Mouse (Mus musculus) intestine, postnatal 0 days (tissue): ENCODE measurements at regions not wholly inside any gene's neighbourhood (a gene's known extent, or its start where the extent isn't known, plus 50 kb on each side); places are given as distances from the start of the nearest gene placed in this dataset.

Source experiments
- ATAC-seq: fragments of 200-750 bp; cut with Nextera tagmentation; 2 replicates; pipeline ENCODE4 v1.8.0; 2017; ENCODE audit warnings: mild to moderate bottlenecking, moderate TSS enrichment, moderate library complexity
- H3K27ac ChIP-seq: fragments of 300-500 bp; sonication (generic); 2 replicates; pipeline ENCODE4 v1.5.1; 2014; ENCODE audit warnings: mild to moderate bottlenecking, low read depth, low read length, moderate library complexity
- H3K27me3 ChIP-seq: fragments of 300-500 bp; sonication (generic); replicated peaks from 2 replicates; pipeline ENCODE4 v1.6.1; 2014; ENCODE audit warnings: low read length, mixed read lengths; ENCODE audit not compliant: control insufficient read depth, insufficient read depth
- H3K36me3 ChIP-seq: fragments of 300-500 bp; sonication (generic); 2 replicates; pipeline ENCODE4 v1.6.1; 2014; ENCODE audit warnings: mild to moderate bottlenecking, moderate library complexity; ENCODE audit not compliant: control insufficient read depth, insufficient read depth
- H3K4me1 ChIP-seq: fragments of 300-500 bp; sonication (generic); replicated peaks from 2 replicates; pipeline ENCODE4 v1.6.1; 2014; ENCODE audit warnings: antibody characterized with exemption, low read length, mixed read lengths; ENCODE audit not compliant: control insufficient read depth, insufficient read depth
- H3K4me2 ChIP-seq: fragments of 300-500 bp; sonication (generic); replicated peaks from 2 replicates; pipeline ENCODE4 v1.6.1; 2014; ENCODE audit warnings: low read depth, mild to moderate bottlenecking, moderate library complexity
- H3K4me3 ChIP-seq: fragments of 300-500 bp; sonication (generic); 2 replicates; pipeline ENCODE4 v1.5.1; 2014; ENCODE audit warnings: low read depth, low read length
- H3K9ac ChIP-seq: fragments of 300-500 bp; sonication (generic); 2 replicates; pipeline ENCODE4 v1.6.1; 2014; ENCODE audit warnings: mild to moderate bottlenecking, low read depth, low read length
- H3K9me3 ChIP-seq: fragments of 300-500 bp; sonication (generic); 2 replicates; pipeline ENCODE4 v1.6.1; 2016; ENCODE audit warnings: mixed run types; ENCODE audit not compliant: control insufficient read depth
- CTCF ChIP-seq: sonication (generic); IDR thresholded peaks from 2 replicates; pipeline ENCODE4 v1.5.1; 2016; ENCODE audit warnings: low read depth, mild to moderate bottlenecking, control low read depth, antibody characterized with exemption, moderate library complexity
- WGBS: fragments of 180-500 bp; shearing (Covaris S2); extraction: QIAGEN DNeasy Blood & Tissue Kit; methylation state at CpG from one replicate; pipeline ENCODE4 v1.1.7; 2014; 5-methylcytosine and 5-hydroxymethylcytosine counted together

- H3K9me3 ChIP-seq, result no peaks in the 10 kb centered on the region
- no peak overlapping the region for H3K27ac ChIP-seq
- H3K4me2 ChIP-seq, result no peak overlapping the region
- no peak overlapping the region for H3K9ac ChIP-seq
- no peak overlapping the region for H3K4me3 ChIP-seq
- H3K36me3 ChIP-seq, result no peaks in the 10 kb centered on the region
- no peak for TF ChIP-seq CTCF
- H3K4me1 ChIP-seq, result no peaks in the 10 kb centered on the region
- ATAC-seq, result no peak
- H3K27me3 ChIP-seq, result no peaks in the 10 kb centered on the region
- WGBS, result 76% methylated on average over 6 of the region's 6 CpGs
Measured at GRCm38 (mm10) chr13:112073519-112074406, 214.5 kb upstream of the Ankrd55 start.

DNA sequence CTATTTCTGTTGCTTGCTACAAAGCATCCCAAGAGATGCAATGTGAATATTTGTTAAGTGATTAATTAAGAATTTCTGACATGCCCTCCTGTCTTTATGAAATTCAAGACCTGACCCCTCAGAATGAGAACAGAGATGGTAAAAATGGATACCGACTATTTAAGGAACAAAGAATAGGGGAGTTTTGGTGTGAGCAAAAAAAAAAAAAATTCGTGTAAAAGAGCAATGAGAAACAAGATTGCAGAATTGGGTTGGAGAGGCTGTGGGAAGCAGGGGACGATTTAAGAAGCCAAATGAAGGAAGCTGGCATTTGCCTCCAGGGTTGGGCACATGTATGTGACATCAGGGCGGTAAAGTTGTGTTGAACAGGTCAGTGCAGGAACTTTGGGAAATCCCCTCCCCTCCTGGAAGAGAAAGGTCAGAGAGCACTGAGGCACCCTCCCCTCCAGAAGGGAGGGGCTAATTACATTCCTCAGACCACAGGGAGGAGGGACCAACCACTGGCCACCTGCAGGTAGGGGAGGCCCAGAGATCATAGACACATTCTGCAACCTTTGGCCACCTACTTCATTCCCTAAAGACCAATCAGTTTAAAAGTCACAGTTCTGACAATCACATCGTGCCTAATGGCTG, 212.3 kb upstream of the Ankrd55 start:
- Histone ChIP-seq H3K9ac (no peak overlapping the region), H3K4me2 (no peak overlapping the region), H3K27ac (no peak overlapping the region), H3K9me3 (no peaks in the 10 kb centered on the region), H3K4me3 (no peak overlapping the region), H3K27me3 (no peaks in the 10 kb centered on the region), H3K36me3 (no peaks in the 10 kb centered on the region), H3K4me1 (no peaks in the 10 kb centered on the region)
- no peak for TF ChIP-seq CTCF
- ATAC-seq, result no peak
- 49% methylated on average over 5 of the region's 5 CpGs for WGBS

- 55% methylated on average over 5 of the region's 5 CpGs for WGBS
- no peak for ATAC-seq
- 0 out of 2 replicates have a peak, but pooled peaks cover 5% of the 10 kb centered on the region for H3K4me1 ChIP-seq
- no peaks in the 10 kb centered on the region for H3K27me3 ChIP-seq
- no peak for TF ChIP-seq CTCF
- H3K4me3 ChIP-seq, result no peak overlapping the region
- no peak overlapping the region for H3K27ac ChIP-seq
- no peaks in the 10 kb centered on the region for H3K9me3 ChIP-seq
- H3K36me3 ChIP-seq, result no peaks in the 10 kb centered on the region
- H3K4me2 ChIP-seq, result no peak overlapping the region
- H3K9ac ChIP-seq, result no peak overlapping the region
Measured at GRCm38 (mm10) chr13:112078088-112078487, 210.2 kb upstream of the Ankrd55 start.

- Histone ChIP-seq H3K9ac (no peak overlapping the region), H3K27me3 (no peaks in the 10 kb centered on the region), H3K36me3 (no peaks in the 10 kb centered on the region), H3K4me2 (no peak overlapping the region), H3K4me3 (no peak overlapping the region), H3K27ac (no peak overlapping the region), H3K9me3 (no peaks in the 10 kb centered on the region), H3K4me1 (0 out of 2 replicates have a peak, but pooled peaks cover 5% of the 10 kb centered on the region)
- peak; percentile 59 for ATAC-seq
- no peak for TF ChIP-seq CTCF
- 37% methylated on average over 3 of the region's 3 CpGs for WGBS
Measured at GRCm38 (mm10) chr13:112081935-112082334, 206.3 kb upstream of the Ankrd55 start.

DNA sequence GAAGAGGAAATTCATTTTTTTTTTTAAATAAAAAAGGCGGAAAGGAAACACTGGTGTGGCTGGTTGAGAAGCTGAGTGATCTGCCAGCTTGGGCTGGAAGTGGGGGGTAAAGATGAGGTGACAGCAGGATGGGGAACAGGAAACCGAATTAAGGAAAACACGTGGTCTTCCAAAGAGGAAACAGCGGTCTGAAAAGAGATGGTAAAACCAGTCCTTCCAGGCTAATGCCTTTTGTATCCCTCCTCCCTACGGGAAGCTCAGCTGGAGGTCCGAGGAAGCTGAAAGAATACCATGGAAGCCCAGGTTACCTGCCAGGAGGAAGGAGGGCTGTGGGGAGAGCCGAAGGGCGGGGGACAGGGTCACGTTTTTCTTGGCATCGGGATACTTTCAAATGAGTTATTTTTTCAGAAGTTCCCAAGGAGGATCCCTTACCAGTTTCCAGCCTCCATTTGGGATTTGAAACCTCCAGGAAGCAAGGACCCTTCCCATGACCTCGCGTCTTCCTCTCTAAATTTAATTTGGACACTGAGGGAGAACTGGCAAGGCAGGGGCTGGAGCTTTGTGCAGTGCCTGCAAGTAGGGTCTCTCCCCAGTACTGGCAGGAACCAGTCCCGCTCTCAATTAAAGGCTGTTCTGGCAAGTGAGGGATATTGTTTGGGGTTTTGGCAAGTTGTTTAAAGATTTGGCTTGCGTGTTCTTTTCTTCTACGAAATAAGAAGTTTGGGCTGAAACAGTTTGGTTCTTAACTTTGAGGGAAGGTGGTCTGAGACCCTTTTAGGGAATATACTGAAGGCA, 203.6 kb upstream of the Ankrd55 start:
- no peak overlapping the region for H3K9ac ChIP-seq
- no peaks in the 10 kb centered on the region for H3K36me3 ChIP-seq
- 0 out of 2 replicates have a peak, but pooled peaks cover 5% of the 10 kb centered on the region for H3K4me1 ChIP-seq
- no peaks in the 10 kb centered on the region for H3K9me3 ChIP-seq
- H3K27ac ChIP-seq, result no peak overlapping the region
- no peak for ATAC-seq
- no peak overlapping the region for H3K4me3 ChIP-seq
- no peaks in the 10 kb centered on the region for H3K27me3 ChIP-seq
- TF ChIP-seq CTCF, result no peak
- 53% methylated on average over 15 of the region's 15 CpGs for WGBS
- no peak overlapping the region for H3K4me2 ChIP-seq

GRCm38 (mm10) chr13:112088312-112088771, 199.9 kb upstream of the Ankrd55 start:
- no peak for ATAC-seq
- no peaks in the 10 kb centered on the region for H3K9me3 ChIP-seq
- H3K4me2 ChIP-seq, result no peak overlapping the region
- H3K9ac ChIP-seq, result no peak overlapping the region
- no peaks in the 10 kb centered on the region for H3K4me1 ChIP-seq
- H3K27ac ChIP-seq, result no peak overlapping the region
- no peak for TF ChIP-seq CTCF
- no peak overlapping the region for H3K4me3 ChIP-seq
- no peaks in the 10 kb centered on the region for H3K36me3 ChIP-seq
- H3K27me3 ChIP-seq, result no peaks in the 10 kb centered on the region
- WGBS, result 26% methylated on average over 5 of the region's 5 CpGs
